Mouse (Mus musculus) lung, postnatal 0 days (tissue): ENCODE data around the gene Chst3. TPM values are rescaled to one million over a fixed set of nuclear protein-coding genes. Genes with fewer than 3 reads are reported as not detected.

Experiments
- ATAC-seq: fragments of 200-750 bp; cut with Nextera tagmentation; 2 replicates; pipeline ENCODE4 v1.8.0; 2017; ENCODE audit warnings: moderate library complexity
- DNase-seq: peaks from one replicate; pipeline ENCODE4 v3.0.0-alpha.2; 2016; ENCODE audit warnings: low spot score
- H3K27ac ChIP-seq: fragments of 300-500 bp; sonication (generic); 2 replicates; pipeline ENCODE4 v1.5.1; 2014; ENCODE audit warnings: antibody characterized with exemption, mild to moderate bottlenecking, low read length, mixed read lengths
- H3K27me3 ChIP-seq: fragments of 300-500 bp; sonication (generic); replicated peaks from 2 replicates; pipeline ENCODE4 v1.6.1; 2014; ENCODE audit warnings: low read length, mixed read lengths; ENCODE audit not compliant: insufficient read depth
- H3K36me3 ChIP-seq: fragments of 300-500 bp; sonication (generic); 2 replicates; pipeline ENCODE4 v1.6.1; 2014; ENCODE audit warnings: low read length, mixed read lengths; ENCODE audit not compliant: insufficient read depth
- H3K4me1 ChIP-seq: fragments of 300-500 bp; sonication (generic); 2 replicates; pipeline ENCODE4 v1.6.1; 2014; ENCODE audit warnings: antibody characterized with exemption, low read depth, low read length, mixed read lengths; ENCODE audit not compliant: insufficient read depth
- H3K4me2 ChIP-seq: fragments of 300-500 bp; sonication (generic); replicated peaks from 2 replicates; pipeline ENCODE4 v1.6.1; 2014; ENCODE audit warnings: low read depth, mild to moderate bottlenecking, low read length, moderate library complexity, mixed read lengths
- H3K4me3 ChIP-seq: fragments of 300-500 bp; sonication (generic); 2 replicates; pipeline ENCODE4 v1.5.1; 2014; ENCODE audit warnings: low read depth, low read length
- H3K9ac ChIP-seq: fragments of 300-500 bp; sonication (generic); replicated peaks from 2 replicates; pipeline ENCODE4 v1.6.1; 2014; ENCODE audit warnings: low read depth, mild to moderate bottlenecking
- H3K9me3 ChIP-seq: fragments of 300-500 bp; sonication (generic); 2 replicates; pipeline ENCODE4 v1.6.1; 2016; ENCODE audit warnings: low read length, mixed read lengths
- CTCF ChIP-seq: IDR thresholded peaks from 2 replicates; pipeline ENCODE4 v1.5.1; 2016; ENCODE audit warnings: antibody characterized with exemption, mild to moderate bottlenecking
- EP300 ChIP-seq: IDR thresholded peaks from 2 replicates; pipeline ENCODE4 v1.6.1; 2016; ENCODE audit warnings: antibody characterized with exemption, mild to moderate bottlenecking, control low read depth
- WGBS: fragments of 180-500 bp; shearing (Covaris S2); extraction: QIAGEN DNeasy Blood & Tissue Kit; methylation state at CpG from one replicate; pipeline ENCODE4 v1.1.7; 2014; 5-methylcytosine and 5-hydroxymethylcytosine counted together
- polyA plus RNA-seq: library from polyadenylated mRNA; unstranded; fragments of >200 nt; fragmentation: Nextera tagmentation; extraction: Ambion mirVana; gene quantifications from 2 replicates; pipeline ENCODE4 v1.2.1, GENCODE M21; 2015

Chst3 gene
- polyA plus RNA-seq, 1 experiment from 2014 or later: 1.8 TPM

DNA sequence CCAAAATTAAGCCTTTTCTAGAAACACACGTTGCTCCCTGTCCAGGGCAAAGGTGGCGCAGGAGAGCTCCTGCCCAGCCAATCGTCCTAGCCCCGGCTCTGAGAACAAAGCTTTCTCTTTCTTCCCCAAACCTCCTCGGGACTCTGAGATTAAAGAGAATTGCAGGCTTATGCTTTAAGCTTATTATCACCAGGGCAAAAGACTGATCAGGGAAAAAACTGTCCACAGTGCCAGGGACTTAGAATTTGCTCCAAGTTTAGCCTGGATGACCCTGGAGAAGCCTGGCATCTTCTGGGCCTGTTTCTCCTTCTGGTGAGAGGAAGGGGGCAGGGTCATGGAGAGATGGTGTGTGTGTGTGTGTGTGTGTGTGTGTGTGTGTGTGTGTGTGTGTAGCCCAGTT, 42.5 kb upstream of the Chst3 start:
- TF ChIP-seq EP300 (no peak), CTCF (no peak)
- Histone ChIP-seq H3K4me1 (no peaks in the 10 kb centered on the region), H3K9ac (no peak overlapping the region), H3K4me2 (no peak overlapping the region), H3K9me3 (no peaks in the 10 kb centered on the region), H3K36me3 (no peaks in the 10 kb centered on the region), H3K4me3 (no peak overlapping the region), H3K27me3 (no peaks in the 10 kb centered on the region), H3K27ac (no peak overlapping the region)
- DNase-seq (no peak), ATAC-seq (no peak)
- 48% methylated on average over 5 of the region's 5 CpGs for WGBS

DNA sequence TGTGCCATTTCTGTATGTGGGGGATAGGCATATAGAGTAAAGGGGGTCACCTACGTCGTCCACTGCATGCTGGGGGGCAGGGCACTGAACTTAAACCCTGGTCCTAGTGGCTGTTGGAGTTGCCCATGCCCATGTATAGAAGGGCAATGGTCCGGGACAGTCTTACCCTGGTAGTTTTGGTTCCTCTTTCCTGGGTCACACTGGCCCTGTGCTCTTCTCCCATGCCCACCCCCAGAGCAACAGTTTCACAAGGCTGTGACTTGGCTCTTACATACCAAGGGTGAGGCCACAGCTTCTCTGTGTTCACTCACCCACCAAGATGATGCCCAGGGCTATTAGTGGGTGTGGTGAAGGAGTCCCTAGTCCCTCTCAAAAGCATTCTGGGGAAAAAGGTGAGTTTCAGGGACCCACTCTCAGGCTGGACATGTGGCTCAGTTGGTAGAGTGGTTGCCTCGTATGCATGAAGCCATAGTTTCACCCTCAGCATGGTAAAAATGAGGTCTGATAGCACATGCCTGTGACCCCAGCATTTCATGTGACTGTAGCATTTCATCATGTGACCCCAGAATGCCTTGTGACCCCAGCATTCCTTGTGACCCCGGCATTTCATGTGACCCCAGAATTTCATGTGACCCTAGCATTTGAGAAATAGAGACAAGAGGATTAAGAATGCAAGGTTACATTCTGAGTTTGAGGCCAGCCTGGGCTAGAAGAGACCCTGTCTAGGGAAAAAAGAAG, 41.7 kb upstream of the Chst3 start:
- Histone ChIP-seq H3K27ac (no peak overlapping the region), H3K4me3 (no peak overlapping the region), H3K9ac (no peak overlapping the region), H3K4me1 (no peaks in the 10 kb centered on the region), H3K9me3 (no peaks in the 10 kb centered on the region), H3K4me2 (no peak overlapping the region), H3K27me3 (no peaks in the 10 kb centered on the region), H3K36me3 (no peaks in the 10 kb centered on the region)
- 0 out of 2 replicates have a peak, but pooled peaks have one; percentile 36 for ATAC-seq
- DNase-seq: peak; percentile 48
- 82% methylated on average over 5 of the region's 5 CpGs for WGBS
- TF ChIP-seq CTCF (no peak), EP300 (no peak)

DNA sequence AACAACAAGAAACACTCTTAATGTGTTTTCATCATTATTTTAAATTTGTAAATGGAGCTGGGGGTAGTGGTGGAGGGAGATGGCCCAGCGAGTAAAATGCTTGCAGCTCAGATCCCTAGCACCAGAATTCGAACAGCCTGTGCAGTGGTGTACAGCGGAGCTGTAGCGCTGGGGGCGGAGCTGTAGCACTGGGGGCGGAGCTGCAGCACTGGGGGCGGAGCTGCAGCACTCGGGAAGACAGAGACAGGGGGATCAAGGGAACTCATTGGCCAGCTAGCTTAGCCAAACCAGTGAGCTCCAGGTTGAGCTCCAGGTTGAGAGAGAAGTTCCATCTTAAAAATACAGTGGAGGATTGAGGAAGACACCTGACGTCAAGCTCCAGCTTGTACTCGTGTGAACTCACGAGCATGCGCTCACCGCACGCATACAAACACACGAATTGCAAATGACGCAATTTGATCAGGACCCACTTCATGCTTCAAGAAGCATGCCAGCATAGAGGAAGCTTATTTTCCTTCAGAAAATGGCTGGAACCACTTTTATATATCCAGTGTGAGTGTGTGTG, 38.3 kb upstream of the Chst3 start:
- Histone ChIP-seq H3K4me2 (no peak overlapping the region), H3K9ac (no peak overlapping the region), H3K4me1 (no peaks in the 10 kb centered on the region), H3K27me3 (no peaks in the 10 kb centered on the region), H3K36me3 (no peaks in the 10 kb centered on the region), H3K9me3 (no peaks in the 10 kb centered on the region), H3K4me3 (no peak overlapping the region), H3K27ac (no peak overlapping the region)
- no peak for DNase-seq
- 64% methylated on average over 16 of the region's 16 CpGs for WGBS
- no peak for ATAC-seq
- TF ChIP-seq EP300 (no peak), CTCF (no peak)

DNA sequence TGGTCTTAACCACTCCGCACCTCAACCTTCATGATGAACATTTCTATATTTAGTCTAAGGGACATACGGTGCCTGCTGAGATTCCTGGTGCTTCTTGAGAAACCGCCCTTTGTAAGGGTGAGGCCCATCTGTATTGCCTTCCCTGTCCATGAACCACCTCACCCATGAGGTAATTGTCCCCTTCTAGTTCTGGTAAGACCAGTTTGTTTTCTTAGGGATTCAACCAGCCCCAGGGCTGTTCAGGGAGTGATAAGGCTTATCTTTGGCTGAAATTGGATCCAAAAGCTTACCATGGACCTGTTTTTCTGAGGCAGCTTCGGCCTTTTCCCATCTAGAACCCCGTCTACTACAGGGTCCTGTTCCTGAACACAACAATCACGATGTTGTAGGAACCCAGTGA, 37.0 kb upstream of the Chst3 start:
- DNase-seq: no peak
- Histone ChIP-seq H3K4me3 (no peak overlapping the region), H3K27ac (no peak overlapping the region), H3K4me1 (no peaks in the 10 kb centered on the region), H3K9ac (no peak overlapping the region), H3K9me3 (no peaks in the 10 kb centered on the region), H3K4me2 (no peak overlapping the region), H3K27me3 (no peaks in the 10 kb centered on the region), H3K36me3 (no peaks in the 10 kb centered on the region)
- WGBS: 68% methylated on average over 6 of the region's 6 CpGs
- TF ChIP-seq CTCF: no peak
- TF ChIP-seq EP300: no peak
- no peak for ATAC-seq

DNA sequence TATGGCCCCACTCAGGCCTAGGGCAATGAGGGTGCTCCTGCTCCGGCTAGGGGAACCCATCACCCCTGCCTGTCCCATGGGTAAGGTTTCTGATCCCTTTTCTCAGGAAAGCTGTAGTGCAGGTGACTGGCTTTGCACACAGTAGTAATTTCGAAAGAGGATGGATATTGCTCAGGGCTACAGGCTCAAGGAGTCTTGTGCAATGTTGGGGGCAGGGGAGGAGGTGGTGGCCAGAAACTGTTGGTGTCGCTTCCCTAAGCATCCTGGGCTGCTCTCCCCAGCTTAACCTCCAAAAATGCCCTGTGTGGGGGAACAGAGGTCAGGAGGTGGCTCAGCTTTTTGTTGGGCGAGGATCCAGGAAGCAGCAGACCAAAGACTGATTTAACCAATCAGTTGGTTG, 33.5 kb upstream of the Chst3 start:
- no peak overlapping the region for H3K4me2 ChIP-seq
- no peaks in the 10 kb centered on the region for H3K27me3 ChIP-seq
- no peak overlapping the region for H3K4me3 ChIP-seq
- H3K9me3 ChIP-seq: no peaks in the 10 kb centered on the region
- ATAC-seq: peak; percentile 72
- peak; percentile 64 for DNase-seq
- TF ChIP-seq EP300: no peak
- no peaks in the 10 kb centered on the region for H3K4me1 ChIP-seq
- H3K9ac ChIP-seq: no peak overlapping the region
- H3K36me3 ChIP-seq: no peaks in the 10 kb centered on the region
- H3K27ac ChIP-seq: no peak overlapping the region
- WGBS: 60% methylated on average over 4 of the region's 4 CpGs

DNA sequence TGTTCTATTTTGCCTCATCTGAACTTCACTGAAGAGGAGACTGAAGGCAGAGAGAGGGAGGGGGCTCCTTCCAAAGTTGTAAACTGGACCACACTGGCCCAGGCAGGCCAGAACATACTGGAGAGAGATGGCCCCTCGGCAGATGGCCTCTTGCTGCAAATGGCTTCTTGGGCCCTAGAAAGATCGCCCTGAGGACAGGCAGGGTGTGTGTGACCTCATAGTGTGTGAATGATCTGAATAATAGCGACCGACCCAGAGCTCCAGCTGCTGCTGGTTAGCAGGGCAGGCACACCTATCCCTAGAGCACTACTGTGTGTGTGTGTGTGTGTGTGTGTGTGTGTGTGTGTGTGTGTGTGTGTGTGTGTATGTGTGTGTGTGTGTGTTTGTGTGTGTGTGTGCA, 33.1 kb upstream of the Chst3 start:
- 69% methylated on average over 4 of the region's 4 CpGs for WGBS
- Histone ChIP-seq H3K27me3 (no peaks in the 10 kb centered on the region), H3K36me3 (no peaks in the 10 kb centered on the region), H3K4me2 (no peak overlapping the region), H3K9me3 (no peaks in the 10 kb centered on the region), H3K4me3 (no peak overlapping the region), H3K4me1 (no peaks in the 10 kb centered on the region), H3K9ac (no peak overlapping the region), H3K27ac (no peak overlapping the region)
- no peak for DNase-seq
- ATAC-seq: 0 out of 2 replicates have a peak, but pooled peaks have one; percentile 15
- no peak for TF ChIP-seq EP300
- TF ChIP-seq CTCF: no peak
